14 mouse cellular contexts compared by ENCODE assay signal in genomic region chr10:86342713-86343112, GRCm38 (mm10). TPM values are rescaled to one million over a fixed set of nuclear protein-coding genes. Genes with fewer than 3 reads are reported as not detected.
DNase-seq lines count a peak whose midpoint lies in the region; ATAC-seq and TF ChIP-seq lines count a peak whose summit lies in the region.
"Had no signal": no experiment of that assay in that cellular context is flagged by ENCODE, and none has a peak within 500 bp of the region (broad histone marks: within the 10 kb centered on the region; RNA-seq: fewer than 3 reads in every experiment).

No protein-coding gene starts in this region.

- DNase-seq in forebrain, postnatal 0 days = no peak
- DNase-seq in forebrain, embryonic 11.5 days (ENCODE audit: low spot score) = no peak
- peak; percentile 8 for DNase-seq in kidney, adult 2 months
- DNase-seq in kidney, adult 11 months = no peak
- DNase-seq in liver = peak; percentile 22
- no peak for DNase-seq in neural tube, embryonic 10.5 days (ENCODE audit: extremely low spot score, low spot score)
- DNase-seq in layer of hippocampus, postnatal 25 days (ENCODE audit: extremely low spot score in 1 of 2, low spot score in 1 of 2) = no peak
- DNase-seq: adrenal gland, adult 8-10 months; gastrocnemius, postnatal 25 days; kidney, postnatal 14 days; lung, embryonic 14.5 days had no signal

- no peak for TF ChIP-seq POLR2A in kidney, adult 2 months (IDR thresholded peaks at IDR 0.05; ENCODE audit: low read depth, low read length)

- H3K27me3 ChIP-seq in forebrain, postnatal 0 days (ENCODE audit: insufficient read depth, low read length) = no peaks in the 10 kb centered on the region
- no peaks in the 10 kb centered on the region for H3K27me3 ChIP-seq in forebrain, embryonic 11.5 days (ENCODE audit: control insufficient read depth, insufficient read depth, low read length)
- H3K27me3 ChIP-seq in kidney, adult 2 months (replicated peaks; ENCODE audit: control insufficient read depth, insufficient read depth, low read length) = no peaks in the 10 kb centered on the region
- no peaks in the 10 kb centered on the region for H3K27me3 ChIP-seq in stomach, embryonic 15.5 days (replicated peaks)
- H3K27me3 ChIP-seq: forebrain, embryonic 13.5 days; hindbrain, embryonic 15.5 days had no signal

- no peaks in the 10 kb centered on the region for H3K4me1 ChIP-seq in forebrain, postnatal 0 days (ENCODE audit: insufficient read depth)
- H3K4me1 ChIP-seq in forebrain, embryonic 11.5 days (replicated peaks; ENCODE audit: control insufficient read depth, insufficient read depth, low read length) = 0 out of 2 replicates have a peak, but pooled peaks cover 2% of the 10 kb centered on the region
- H3K4me1 ChIP-seq in kidney, adult 2 months (ENCODE audit: control insufficient read depth, insufficient read depth, low read length) = peaks cover 54% of the 10 kb centered on the region
- H3K4me1 ChIP-seq in stomach, embryonic 15.5 days = peaks cover 50% of the 10 kb centered on the region

- 64% methylated on average over 7 of the region's 7 CpGs for WGBS in forebrain, postnatal 0 days
- 79% methylated on average over 7 of the region's 7 CpGs for WGBS in forebrain, embryonic 11.5 days
- 47% methylated on average over 7 of the region's 7 CpGs for WGBS in kidney, adult 2 months
- WGBS in stomach, embryonic 15.5 days = 62% methylated on average over 7 of the region's 7 CpGs

- H3K9me3 ChIP-seq in forebrain, postnatal 0 days (ENCODE audit: low read length) = no peaks in the 10 kb centered on the region
- H3K9me3 ChIP-seq in forebrain, embryonic 11.5 days (ENCODE audit: control insufficient read depth, low read length) = no peaks in the 10 kb centered on the region
- H3K9me3 ChIP-seq in stomach, embryonic 15.5 days = no peaks in the 10 kb centered on the region
- H3K9me3 ChIP-seq: forebrain, embryonic 13.5 days; hindbrain, embryonic 15.5 days had no signal

- no peak overlapping the region for H3K4me3 ChIP-seq in forebrain, postnatal 0 days (ENCODE audit: low read depth, low read length)
- H3K4me3 ChIP-seq in forebrain, embryonic 11.5 days (ENCODE audit: low read depth, low read length) = no peak overlapping the region
- H3K4me3 ChIP-seq in kidney, adult 2 months (ENCODE audit: insufficient read depth, low read depth, low read length) = no peak overlapping the region
- no peak overlapping the region for H3K4me3 ChIP-seq in stomach, embryonic 15.5 days (replicated peaks)
- H3K4me3 ChIP-seq: forebrain, embryonic 13.5 days; hindbrain, embryonic 15.5 days had no signal

- H3K27ac ChIP-seq in forebrain, postnatal 0 days (ENCODE audit: low read depth, low read length) = no peak overlapping the region
- H3K27ac ChIP-seq in forebrain, embryonic 11.5 days (ENCODE audit: low read depth, low read length) = no peak overlapping the region
- peak overlapping the region; percentile 80; the same call in 1 of the 2 replicates for H3K27ac ChIP-seq in kidney, adult 2 months (ENCODE audit: insufficient read depth, low read depth, low read length)
- H3K27ac ChIP-seq in stomach, embryonic 15.5 days = no peak overlapping the region
- H3K27ac ChIP-seq: forebrain, embryonic 13.5 days; hindbrain, embryonic 15.5 days had no signal

- ATAC-seq in forebrain, postnatal 0 days = 0 out of 2 replicates have a peak, but pooled peaks have one; percentile 28
- no peak for ATAC-seq in forebrain, embryonic 11.5 days (replicated peaks; ENCODE audit: low FRiP score)
- 0 out of 2 replicates have a peak, but pooled peaks have one; percentile 44 for ATAC-seq in stomach, embryonic 15.5 days (ENCODE audit: insufficient read depth, low FRiP score, low read depth)
- ATAC-seq: forebrain, embryonic 13.5 days had no signal

- no peak for TF ChIP-seq CTCF in forebrain, postnatal 0 days (IDR thresholded peaks at IDR 0.05; ENCODE audit: low read depth)
- TF ChIP-seq CTCF in kidney, adult 2 months (conservative IDR thresholded peaks at IDR 0.05; ENCODE audit: insufficient read depth, insufficient read length, low read depth, low read length) = no peak

- no peak overlapping the region for H3K4me2 ChIP-seq in forebrain, postnatal 0 days (ENCODE audit: low read depth)
- no peak overlapping the region for H3K4me2 ChIP-seq in forebrain, embryonic 11.5 days (ENCODE audit: low read depth, low read length, severe bottlenecking)
- no peak overlapping the region for H3K4me2 ChIP-seq in stomach, embryonic 15.5 days
- H3K4me2 ChIP-seq: forebrain, embryonic 13.5 days; hindbrain, embryonic 15.5 days; lung, embryonic 14.5 days had no signal

- H3K9ac ChIP-seq in forebrain, postnatal 0 days = no peak overlapping the region
- H3K9ac ChIP-seq in forebrain, embryonic 11.5 days (ENCODE audit: low read length) = no peak overlapping the region
- H3K9ac ChIP-seq in stomach, embryonic 15.5 days = no peak overlapping the region
- H3K9ac ChIP-seq: forebrain, embryonic 13.5 days; hindbrain, embryonic 15.5 days; lung, embryonic 14.5 days had no signal

- 0 out of 2 replicates have a peak, but pooled peaks cover 6% of the 10 kb centered on the region for H3K36me3 ChIP-seq in forebrain, postnatal 0 days (ENCODE audit: insufficient read depth)
- H3K36me3 ChIP-seq in forebrain, embryonic 11.5 days (ENCODE audit: control insufficient read depth, insufficient read depth, low read length) = no peaks in the 10 kb centered on the region
- H3K36me3 ChIP-seq in kidney, adult 2 months (ENCODE audit: control insufficient read depth, insufficient read depth, low read length) = peaks cover 33% of the 10 kb centered on the region
- peaks cover 6% of the 10 kb centered on the region for H3K36me3 ChIP-seq in stomach, embryonic 15.5 days
- H3K36me3 ChIP-seq: hindbrain, embryonic 15.5 days had no signal

RNA-seq across cellular contexts. Expression of gene Timp3, which starts 42.5 kb away (rescaled TPM):
- 33.5 and 62.9 TPM in 2 replicates for total RNA-seq in forebrain, postnatal 0 days (2014; rRNA removed)
- polyA plus RNA-seq in forebrain, postnatal 0 days (2015; fragmentation: Nextera tagmentation; extraction: Ambion mirVana) = 17.2 and 33.6 TPM in 2 replicates
- polyA plus RNA-seq in forebrain, embryonic 11.5 days (2014; fragmentation: Nextera tagmentation; extraction: Ambion mirVana) = 20.4 and 21.1 TPM in 2 replicates
- 609 and 859 TPM in 2 replicates for polyA plus RNA-seq in kidney, adult 2 months (2012; rRNA removed)
- 63.5 and 66.0 TPM in 2 replicates for polyA plus RNA-seq in stomach, embryonic 15.5 days (2015; fragmentation: Nextera tagmentation; extraction: Ambion mirVana)
- total RNA-seq in layer of hippocampus, postnatal 25 days (2021) = 10 to 100 TPM; 50.1 to 55.1 TPM

Comparison
In these comparisons a context has a peak if more than half of its experiments do, and no peak if none do; other contexts are left out.
1. DNase-seq: peak in kidney, adult 2 months (single experiment) and liver (single experiment); none in forebrain, postnatal 0 days (single experiment), forebrain, embryonic 11.5 days (single experiment), kidney, adult 11 months (single experiment), neural tube, embryonic 10.5 days (single experiment) and layer of hippocampus, postnatal 25 days (0 of 2).